Mouse (Mus musculus) heart, embryonic 11.5 days (tissue): ENCODE measurements around the gene Mical3. TPM values are rescaled to one million over a fixed set of nuclear protein-coding genes. Genes with fewer than 3 reads are reported as not detected.
A peak's percentile ranks its signal among the peaks of the same experiment; 100 is the strongest.

ENCODE experiments used
- ATAC-seq: fragments of 200-750 bp; cut with Nextera tagmentation; replicated peaks from 2 replicates; pipeline ENCODE4 v1.8.0; 2017; ENCODE audit warnings: moderate library complexity; ENCODE audit not compliant: insufficient number of reproducible peaks, low FRiP score, low TSS enrichment
- H3K27ac ChIP-seq: fragments of 300-500 bp; sonication (generic); 2 replicates; pipeline ENCODE4 v1.5.1; 2014; ENCODE audit warnings: mild to moderate bottlenecking, low read depth, low read length
- H3K27me3 ChIP-seq: fragments of 300-500 bp; sonication (generic); 2 replicates; pipeline ENCODE4 v1.6.1; 2014; ENCODE audit warnings: mild to moderate bottlenecking, low read length, mixed read lengths; ENCODE audit not compliant: control insufficient read depth, insufficient read depth
- H3K36me3 ChIP-seq: fragments of 300-500 bp; sonication (generic); 2 replicates; pipeline ENCODE4 v1.6.1; 2014; ENCODE audit warnings: mild to moderate bottlenecking, low read length, moderate library complexity, mixed read lengths; ENCODE audit not compliant: control insufficient read depth, insufficient read depth
- H3K4me1 ChIP-seq: fragments of 300-500 bp; sonication (generic); 2 replicates; pipeline ENCODE4 v1.6.1; 2014; ENCODE audit warnings: low read length; ENCODE audit not compliant: control insufficient read depth, insufficient read depth
- H3K4me2 ChIP-seq: fragments of 300-500 bp; sonication (generic); 2 replicates; pipeline ENCODE4 v1.6.1; 2014; ENCODE audit warnings: mild to moderate bottlenecking, moderate library complexity
- H3K4me3 ChIP-seq: fragments of 300-500 bp; sonication (generic); 2 replicates; pipeline ENCODE4 v1.5.1; 2014; ENCODE audit warnings: low read depth, low read length
- H3K9ac ChIP-seq: fragments of 300-500 bp; sonication (generic); 2 replicates; pipeline ENCODE4 v1.6.1; 2014; ENCODE audit warnings: mild to moderate bottlenecking, low read depth, low read length, moderate library complexity
- H3K9me3 ChIP-seq: fragments of 300-500 bp; sonication (generic); replicated peaks from 2 replicates; pipeline ENCODE4 v1.6.1; 2016; ENCODE audit warnings: low read length; ENCODE audit not compliant: control insufficient read depth
- WGBS: fragments of 180-500 bp; shearing (Covaris S2); extraction: QIAGEN DNeasy Blood & Tissue Kit; methylation state at CpG from one replicate; pipeline ENCODE4 v1.1.7; 2014; ENCODE audit not compliant: insufficient replicate concordance; 5-methylcytosine and 5-hydroxymethylcytosine counted together
- polyA plus RNA-seq: library from polyadenylated mRNA; unstranded; fragments of >200 nt; fragmentation: Nextera tagmentation; extraction: Ambion mirVana; gene quantifications from 2 replicates; pipeline ENCODE4 v1.2.1, GENCODE M21; 2014

Mical3 gene
- polyA plus RNA-seq, 1 experiment from 2014 or later, result 53.2 TPM

GRCm38 (mm10) chr6:121069156-121069555 is 61.6 kb downstream of the Mical3 start:
- ATAC-seq, result peak; percentile 23; the same call in 1 of the 2 replicates
- Histone ChIP-seq H3K4me3 (no peak overlapping the region), H3K36me3 (no peaks in the 10 kb centered on the region), H3K9me3 (no peaks in the 10 kb centered on the region), H3K27me3 (no peaks in the 10 kb centered on the region), H3K27ac (peak overlapping the region; percentile 89), H3K4me1 (peaks cover 73% of the 10 kb centered on the region), H3K4me2 (no peak overlapping the region), H3K9ac (no peak overlapping the region)
- WGBS, result 25% methylated on average over 8 of the region's 8 CpGs

GRCm38 (mm10) chr6:121068087-121068464 is 62.7 kb downstream of the Mical3 start:
- H3K4me1 ChIP-seq, result peaks cover 82% of the 10 kb centered on the region
- H3K27ac ChIP-seq, result peak overlapping the region; percentile 89
- H3K4me2 ChIP-seq, result peak overlapping the region; percentile 39; the same call in 1 of the 2 replicates
- WGBS, result 64% methylated on average over 7 of the region's 7 CpGs
- H3K9me3 ChIP-seq, result no peaks in the 10 kb centered on the region
- no peak overlapping the region for H3K4me3 ChIP-seq
- H3K36me3 ChIP-seq, result no peaks in the 10 kb centered on the region
- ATAC-seq, result no peak
- H3K9ac ChIP-seq, result no peak overlapping the region
- no peaks in the 10 kb centered on the region for H3K27me3 ChIP-seq

GRCm38 (mm10) chr6:121067426-121068086 is 63.2 kb downstream of the Mical3 start:
- Histone ChIP-seq H3K4me2 (peak overlapping the region; percentile 39), H3K27ac (peak overlapping the region; percentile 89), H3K4me3 (no peak overlapping the region), H3K4me1 (peaks cover 80% of the 10 kb centered on the region), H3K9me3 (no peaks in the 10 kb centered on the region), H3K27me3 (no peaks in the 10 kb centered on the region), H3K9ac (peak overlapping the region; percentile 43), H3K36me3 (no peaks in the 10 kb centered on the region)
- WGBS, result 38% methylated on average over 11 of the region's 11 CpGs
- ATAC-seq, result no peak

GRCm38 (mm10) chr6:121066761-121067160 is 64.0 kb downstream of the Mical3 start:
- Histone ChIP-seq H3K9me3 (no peaks in the 10 kb centered on the region), H3K4me1 (peaks cover 79% of the 10 kb centered on the region), H3K4me3 (no peak overlapping the region), H3K4me2 (peak overlapping the region; percentile 38; the same call in 1 of the 2 replicates), H3K27me3 (no peaks in the 10 kb centered on the region), H3K36me3 (no peaks in the 10 kb centered on the region), H3K9ac (peak overlapping the region; percentile 43), H3K27ac (peak overlapping the region; percentile 89)
- WGBS, result 16% methylated on average over 6 of the region's 6 CpGs
- ATAC-seq, result no peak; the same call in 1 of the 2 replicates

- Histone ChIP-seq H3K9me3 (no peaks in the 10 kb centered on the region), H3K4me3 (no peak overlapping the region), H3K4me2 (peak overlapping the region; percentile 14), H3K9ac (peak overlapping the region; percentile 52), H3K4me1 (peaks cover 60% of the 10 kb centered on the region), H3K27me3 (no peaks in the 10 kb centered on the region), H3K27ac (peak overlapping the region; percentile 41; the same call in 1 of the 2 replicates), H3K36me3 (no peaks in the 10 kb centered on the region)
- 43% methylated on average over 17 of the region's 17 CpGs for WGBS
- ATAC-seq, result no peak
These were observed 66.3 kb downstream of the Mical3 start for GRCm38 (mm10) chr6:121064356-121065015.

GRCm38 (mm10) chr6:121063771-121064170 is 67.0 kb downstream of the Mical3 start:
- WGBS, result 76% methylated on average over 8 of the region's 8 CpGs
- Histone ChIP-seq H3K27me3 (no peaks in the 10 kb centered on the region), H3K4me3 (no peak overlapping the region), H3K4me1 (peaks cover 53% of the 10 kb centered on the region), H3K4me2 (no peak overlapping the region), H3K9me3 (no peaks in the 10 kb centered on the region), H3K9ac (no peak overlapping the region), H3K27ac (no peak overlapping the region), H3K36me3 (no peaks in the 10 kb centered on the region)
- no peak for ATAC-seq

- WGBS, result 89% methylated on average over 17 of the region's 17 CpGs
- Histone ChIP-seq H3K9ac (no peak overlapping the region), H3K36me3 (no peaks in the 10 kb centered on the region), H3K9me3 (no peaks in the 10 kb centered on the region), H3K27ac (no peak overlapping the region), H3K27me3 (no peaks in the 10 kb centered on the region), H3K4me3 (no peak overlapping the region), H3K4me2 (no peak overlapping the region), H3K4me1 (peaks cover 45% of the 10 kb centered on the region)
- ATAC-seq, result no peak
These were observed 67.8 kb downstream of the Mical3 start for GRCm38 (mm10) chr6:121062891-121063408.

- Histone ChIP-seq H3K27me3 (no peaks in the 10 kb centered on the region), H3K36me3 (no peaks in the 10 kb centered on the region), H3K4me3 (no peak overlapping the region), H3K4me2 (no peak overlapping the region), H3K27ac (no peak overlapping the region), H3K4me1 (peaks cover 42% of the 10 kb centered on the region), H3K9me3 (no peaks in the 10 kb centered on the region), H3K9ac (no peak overlapping the region)
- ATAC-seq, result no peak
- WGBS, result 82% methylated on average over 2 of the region's 2 CpGs
These were observed 72.8 kb downstream of the Mical3 start for GRCm38 (mm10) chr6:121058039-121058438.
